Mouse (Mus musculus) c-Kit-positive CD71-positive TER-119-negative erythroid progenitor cells, embryonic 14.5 days (primary cell): ENCODE results near the gene Rex1bd.
"Not testable (repeated sequence)": the region's sequence is repeated elsewhere in the genome, so short reads cannot be mapped to it uniquely, and the experiment has no call there.

Source experiments
- DNase-seq: peaks from one replicate; pipeline ENCODE4 v3.0.0-alpha.2; 2013; ENCODE audit warnings: low read depth

Rex1bd gene

GRCm38 (mm10) chr8:70528182-70528797 is 21.7 kb upstream of the Rex1bd start:
- DNase-seq: no peak

DNA sequence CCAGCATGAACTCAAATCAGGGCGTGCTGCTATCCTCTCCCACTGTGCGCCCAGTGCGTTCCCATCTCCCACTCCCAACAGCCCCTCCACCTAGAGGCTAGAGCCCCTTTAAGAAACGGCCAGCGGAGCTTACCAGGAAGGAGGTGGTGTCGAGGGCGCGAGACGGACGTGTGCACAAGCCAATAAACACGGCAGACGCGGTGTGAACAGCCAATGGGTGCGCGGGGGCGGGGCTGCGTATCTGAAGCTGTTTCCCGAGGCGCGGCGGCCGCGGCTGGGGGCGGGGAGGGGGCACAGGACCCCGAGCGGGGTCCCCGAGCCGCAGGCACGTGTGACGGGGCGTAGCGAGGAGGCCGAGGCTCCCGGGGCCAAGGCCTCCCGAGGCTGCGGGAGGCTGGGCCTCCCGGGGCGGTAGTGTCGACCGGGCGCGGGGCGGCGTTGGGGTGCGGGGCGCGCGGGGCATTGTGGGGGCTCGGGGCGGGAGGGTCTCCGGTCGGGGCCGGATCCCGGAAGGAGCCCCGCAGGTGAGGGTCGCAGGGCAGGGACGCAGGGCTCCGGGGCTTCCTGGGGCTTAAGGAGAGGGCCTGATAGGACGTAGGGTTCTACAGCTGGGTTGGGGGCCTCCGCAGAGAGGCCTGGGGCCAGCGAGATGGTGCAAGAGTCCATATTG is 21.1 kb upstream of the Rex1bd start, which contains the start of the genes Fkbp8 and Kxd1:
Gene Fkbp8 (plus strand): TSS at position 213 of the 670 bp plus-strand sequence.
Gene Kxd1 (minus strand): TSS at position 445 of the 670 bp plus-strand sequence.
- DNase-seq: peak; percentile 88

GRCm38 (mm10) chr8:70527111-70527511 is 20.6 kb upstream of the Rex1bd start:
- DNase-seq: no peak

DNA sequence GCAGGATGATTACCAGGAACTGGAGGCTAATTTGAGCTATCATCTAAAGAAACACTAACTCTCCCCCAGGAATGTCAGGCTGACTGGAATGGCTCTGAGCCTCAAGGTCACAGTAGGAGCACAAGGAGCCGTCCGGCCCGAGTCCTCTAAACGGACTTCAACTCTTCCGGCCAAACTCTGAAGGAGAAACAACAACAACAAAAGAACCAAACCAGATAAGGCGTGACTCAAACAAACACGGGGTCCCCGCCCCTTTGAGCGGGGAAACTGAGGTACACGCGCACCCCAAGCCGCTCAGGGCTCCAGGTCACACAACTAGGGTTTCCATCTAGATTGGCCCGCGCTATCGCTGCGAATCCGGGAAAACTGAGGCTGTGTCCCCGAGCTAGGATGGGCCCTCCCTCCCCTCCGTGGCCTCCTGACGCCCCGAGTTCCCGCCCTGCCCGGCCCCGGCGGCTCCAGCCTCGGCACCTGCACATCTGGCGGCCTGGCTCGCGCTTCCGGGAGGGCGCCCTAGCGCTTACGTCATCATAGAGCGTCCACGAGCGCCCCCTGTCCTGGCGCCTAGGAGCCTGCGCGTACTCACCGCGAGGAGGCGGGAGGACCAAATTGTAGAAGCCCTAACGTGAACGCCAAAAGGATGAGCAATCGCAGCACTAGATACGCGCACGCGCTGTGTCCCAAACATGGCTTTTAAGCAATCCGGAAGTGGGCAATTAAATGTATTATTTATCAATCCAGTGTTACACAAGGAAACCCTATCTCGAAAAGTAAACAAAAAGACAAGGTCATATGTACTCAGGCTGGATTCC is 16.2 kb upstream of the Rex1bd start:
- peak; percentile 97 for DNase-seq

GRCm38 (mm10) chr8:70519606-70520005 is 13.1 kb upstream of the Rex1bd start:
- DNase-seq: no peak

DNA sequence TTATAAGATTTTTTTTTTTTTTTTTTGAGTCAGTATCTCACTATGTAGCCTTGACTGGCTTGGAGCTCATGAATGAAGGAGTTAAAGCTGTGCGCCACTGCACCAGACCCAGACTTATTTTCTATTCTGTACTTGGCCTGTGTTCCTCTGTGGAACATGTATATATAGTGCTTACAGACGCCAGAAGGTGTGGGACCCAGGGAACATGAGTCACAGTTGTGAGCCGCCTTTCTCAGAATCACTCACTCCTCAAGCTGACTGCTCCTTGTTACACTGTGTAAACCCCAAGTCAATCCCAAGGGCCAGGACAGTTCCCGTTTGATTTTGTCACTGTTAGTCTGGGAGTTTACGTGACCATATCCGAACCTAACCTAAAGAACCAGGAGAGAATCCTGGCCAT is 12.5 kb upstream of the Rex1bd start:
- DNase-seq: no peak

- DNase-seq: no peak
These were observed 11.5 kb upstream of the Rex1bd start for GRCm38 (mm10) chr8:70517940-70518643.

DNA sequence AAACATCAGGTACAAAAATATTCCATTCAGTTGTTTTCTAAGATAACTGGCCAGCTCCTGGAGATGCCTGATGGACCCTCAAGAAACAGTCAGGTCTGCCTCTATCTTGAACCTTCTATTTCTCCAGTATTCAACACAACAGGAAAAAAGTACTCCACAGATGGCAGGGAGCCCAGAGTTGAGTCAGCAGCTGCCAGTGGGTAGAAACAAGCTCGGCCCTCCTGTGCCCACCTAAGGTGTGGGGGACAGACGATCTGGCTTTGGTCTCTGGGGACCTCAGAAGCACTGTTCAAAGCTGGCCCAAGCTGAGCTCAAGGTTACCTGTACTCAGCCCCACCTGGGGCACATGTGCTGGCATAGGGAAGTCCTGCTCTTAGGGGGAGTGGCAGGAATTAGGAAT is 6.9 kb upstream of the Rex1bd start:
- no peak for DNase-seq

- no peak for DNase-seq
These were observed 5.8 kb upstream of the Rex1bd start for GRCm38 (mm10) chr8:70512253-70512903.

DNA sequence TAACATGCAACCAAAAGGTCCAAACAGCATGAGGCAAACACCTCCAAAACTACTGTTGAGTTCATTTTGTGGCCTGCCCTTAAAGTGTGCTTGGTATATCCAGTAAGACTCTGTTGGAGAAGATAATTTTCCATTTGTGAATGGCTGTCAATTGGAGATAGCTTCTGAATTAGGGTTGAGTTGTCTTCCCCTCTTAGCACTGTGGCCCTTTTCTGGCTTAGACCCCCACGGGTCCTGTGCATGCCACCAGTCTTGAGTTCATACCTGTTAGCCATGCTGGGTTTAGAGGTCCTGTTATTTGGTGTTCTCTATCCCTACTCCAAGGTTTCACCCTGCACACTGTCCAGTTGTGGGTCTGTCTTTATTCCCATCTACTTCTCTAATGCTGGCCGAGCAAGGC is 5.2 kb upstream of the Rex1bd start:
- DNase-seq: no peak

GRCm38 (mm10) chr8:70511174-70511573 is 4.6 kb upstream of the Rex1bd start:
- DNase-seq: not testable (repeated sequence)

DNA sequence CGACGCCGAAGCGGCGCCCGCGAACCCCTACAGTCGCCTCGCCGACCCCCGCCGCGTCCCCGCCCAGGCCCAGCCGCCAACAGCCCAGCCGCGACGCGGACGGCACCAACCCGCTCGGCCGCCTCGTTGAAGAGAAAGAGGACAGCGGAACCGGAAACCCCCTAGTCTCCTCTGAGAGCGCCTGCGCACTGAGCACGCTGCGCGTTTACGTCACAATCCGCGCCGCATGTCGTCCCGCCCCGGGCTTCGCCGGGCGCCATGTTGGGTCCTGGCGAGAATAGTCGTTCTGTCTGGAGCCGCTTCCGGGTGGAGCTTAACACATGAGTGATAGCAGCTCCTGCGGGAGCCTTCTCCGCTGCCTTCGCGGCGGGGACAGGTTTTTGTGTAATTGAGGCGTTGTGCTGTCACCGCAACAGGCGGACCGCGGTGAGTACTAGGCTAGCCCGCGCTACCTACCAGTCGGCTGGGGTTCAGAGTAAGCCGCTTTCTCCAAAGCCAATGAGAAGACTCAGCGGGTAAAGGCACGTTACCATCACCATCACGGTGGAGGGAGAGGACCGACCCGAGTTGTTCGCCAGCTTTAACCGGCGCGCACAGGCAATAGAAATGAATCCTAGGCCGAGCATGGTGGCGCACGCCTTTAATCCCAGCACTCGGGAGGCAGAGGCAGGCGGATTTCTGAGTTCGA is 3.8 kb upstream of the Rex1bd start, which contains the start of gene Uba52:
Gene Uba52 (minus strand): TSS at position 574 of the 688 bp plus-strand sequence.
- DNase-seq: peak; percentile 95

DNA sequence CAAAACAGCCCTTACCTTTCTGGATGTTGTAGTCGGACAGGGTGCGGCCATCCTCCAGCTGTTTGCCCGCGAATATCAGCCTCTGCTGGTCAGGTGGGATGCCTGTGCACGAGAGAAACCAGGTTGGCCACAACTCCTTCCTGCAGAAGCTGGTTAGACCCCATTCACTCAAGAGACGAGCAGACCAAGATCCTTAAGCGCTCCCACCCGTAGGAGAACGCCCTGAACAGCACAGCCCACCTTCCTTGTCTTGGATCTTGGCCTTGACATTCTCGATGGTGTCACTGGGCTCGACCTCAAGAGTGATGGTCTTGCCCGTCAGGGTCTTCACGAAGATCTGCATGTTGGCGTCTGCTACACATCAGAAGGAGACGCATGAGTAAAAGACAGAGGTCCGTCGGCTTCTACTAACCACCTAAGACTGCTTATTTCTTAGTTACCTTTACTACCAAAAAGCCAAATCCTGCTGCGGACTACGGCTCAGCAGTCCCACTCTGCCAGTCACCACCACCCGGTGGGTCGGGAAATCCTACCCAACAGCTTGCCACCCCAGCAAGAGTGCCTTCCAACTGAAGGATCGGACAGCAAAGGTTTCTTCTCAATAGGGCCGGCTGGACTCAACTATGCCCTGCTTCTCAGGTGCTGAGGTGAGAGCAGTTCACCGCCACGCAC is 2.9 kb upstream of the Rex1bd start:
- no peak for DNase-seq

DNA sequence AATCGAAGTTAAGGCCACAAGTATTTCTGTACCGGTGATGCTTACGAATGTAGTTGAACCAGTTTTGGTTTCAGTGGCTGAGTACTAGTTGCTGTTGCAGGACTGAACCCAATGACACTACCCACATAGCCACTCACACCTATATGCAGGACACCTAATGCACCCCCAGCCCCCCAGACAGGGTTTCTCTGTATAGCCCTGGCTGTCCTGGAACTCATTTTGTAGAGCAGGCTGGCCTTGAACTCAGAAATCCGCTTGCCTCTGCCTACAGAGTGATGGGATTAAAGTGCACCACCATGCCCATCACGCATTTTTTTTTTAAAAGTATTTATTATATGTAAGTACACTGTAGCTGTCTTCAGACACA is 458 bp upstream of the Rex1bd start:
- no peak for DNase-seq

DNA sequence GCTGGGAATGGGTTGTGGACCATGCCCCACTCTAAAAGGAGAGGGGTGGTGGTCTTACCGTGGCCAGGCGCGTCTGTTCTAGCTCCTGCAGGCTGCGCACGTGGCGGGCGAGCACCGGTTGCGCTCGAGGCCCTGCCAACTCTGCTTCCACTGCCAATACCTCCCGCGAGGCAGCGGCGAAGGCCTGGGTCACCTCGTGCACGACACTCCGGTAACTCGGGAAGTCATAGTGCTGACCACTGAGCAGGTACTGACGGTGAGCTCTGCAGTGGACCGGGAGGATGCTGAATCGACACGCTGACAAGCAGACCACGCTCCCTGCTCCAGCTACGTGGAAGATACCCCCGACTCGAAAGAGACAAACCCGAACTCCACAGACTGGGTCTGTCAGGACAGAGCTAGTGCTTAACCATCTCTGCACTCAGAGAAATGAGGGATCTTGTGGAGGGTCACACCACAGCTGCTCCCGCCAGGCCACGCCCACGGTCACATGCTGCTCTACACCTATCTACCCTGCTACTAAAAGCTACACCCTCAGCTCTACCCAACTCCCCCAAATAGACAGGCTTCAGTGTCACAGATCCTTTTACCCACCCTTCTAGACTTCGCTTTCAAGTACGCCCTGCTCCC is 739 bp downstream of the Rex1bd start:
- no peak for DNase-seq

- DNase-seq: peak; percentile 83
These were observed 1.7 kb downstream of the Rex1bd start for GRCm38 (mm10) chr8:70504851-70505250.

GRCm38 (mm10) chr8:70504291-70504716 is 2.2 kb downstream of the Rex1bd start:
- DNase-seq: no peak

DNA sequence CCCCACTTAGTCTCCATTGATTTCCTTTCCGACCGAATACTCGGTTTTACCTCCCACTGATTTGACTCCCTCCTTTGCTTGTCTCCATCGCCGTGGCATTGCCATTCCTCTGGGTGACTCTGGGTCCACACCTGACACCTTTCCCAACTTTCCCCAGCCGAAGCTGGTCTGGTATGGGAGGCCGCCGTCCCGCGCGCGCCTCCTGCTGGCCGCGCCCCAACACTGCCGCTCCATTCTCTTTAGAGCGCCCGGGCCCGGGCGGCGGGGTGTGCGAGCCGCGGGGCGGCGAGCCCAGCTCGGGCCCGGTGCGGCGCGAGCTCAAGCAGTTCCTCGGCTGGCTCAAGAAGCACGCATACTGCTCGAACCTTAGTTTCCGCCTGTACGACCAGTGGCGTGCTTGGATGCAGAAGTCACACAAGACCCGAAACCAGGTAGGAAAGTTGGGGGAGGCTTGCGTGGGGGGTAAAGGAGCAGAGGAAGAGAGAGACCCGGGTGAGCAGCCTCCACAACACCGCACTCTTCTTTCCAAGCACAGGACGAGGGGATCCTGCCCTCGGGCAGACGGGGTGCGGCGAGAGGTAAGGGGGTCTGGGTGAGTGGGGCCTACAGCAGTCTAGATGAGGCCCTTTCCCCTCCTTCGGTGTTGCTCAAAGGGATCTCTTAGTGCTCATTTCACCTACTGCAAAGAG is 3.3 kb downstream of the Rex1bd start:
- no peak for DNase-seq

DNA sequence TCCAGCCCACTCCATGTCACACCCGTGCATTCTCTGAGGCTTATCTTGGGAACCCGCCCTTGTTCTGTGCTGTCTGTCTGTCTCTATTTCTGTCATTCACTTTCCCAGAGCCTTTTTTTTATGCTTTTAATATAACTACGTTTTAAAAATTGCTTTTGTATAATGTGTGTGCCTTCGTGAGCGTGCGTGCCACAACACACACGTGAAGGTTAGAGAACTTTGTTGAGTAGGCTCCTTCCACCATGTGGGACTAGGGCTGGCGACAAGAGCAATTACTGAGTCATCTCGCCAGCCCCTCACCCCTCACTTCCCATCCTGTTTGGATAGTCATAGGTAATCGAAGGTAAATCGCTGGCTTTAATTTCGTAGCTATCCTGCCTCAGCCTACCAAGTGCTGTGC is 4.0 kb downstream of the Rex1bd start:
- no peak for DNase-seq
